Mouse (Mus musculus): ENCODE measurements around the gene Tpst1.

DNA sequence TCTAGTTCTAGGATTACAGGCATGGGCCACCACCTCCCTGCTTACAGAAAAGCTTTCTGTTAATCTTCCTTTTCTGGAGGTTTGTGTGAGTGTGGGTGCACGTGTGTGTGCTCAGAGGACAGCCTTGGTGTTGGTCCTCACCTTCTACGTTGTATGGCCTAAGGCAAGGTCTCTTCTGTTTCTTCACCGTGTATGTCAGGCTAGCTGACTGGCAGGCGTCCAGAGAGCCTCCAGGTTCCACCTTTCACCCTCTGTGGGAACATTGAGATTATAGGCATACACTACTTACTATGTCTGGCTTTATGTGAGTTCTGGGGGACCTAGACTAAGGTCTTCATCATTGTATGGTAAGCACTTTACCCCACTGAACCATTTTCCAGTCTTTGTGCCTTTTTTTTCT lies 9.3 kb downstream of the Tpst1 start:
- no peak for TF ChIP-seq POLR2A (IDR thresholded peaks at IDR 0.05; ENCODE audit: low read depth, low read length)
- TF ChIP-seq CTCF (IDR thresholded peaks at IDR 0.05; ENCODE audit: borderline replicate concordance, insufficient read depth, low read length), result no peak
